7 mouse cellular contexts compared by ENCODE assay signal in genomic region chr4:49631319-49632138, GRCm38 (mm10). TPM values are rescaled to one million over a fixed set of nuclear protein-coding genes. Genes with fewer than 3 reads are reported as not detected.
DNase-seq lines count a peak whose midpoint lies in the region; ATAC-seq lines count a peak whose summit lies in the region.

Rnf20 (plus strand) TSS chr4:49632006.

- no peaks in the 10 kb centered on the region for H3K9me3 ChIP-seq in intestine, embryonic 14.5 days (ENCODE audit: control insufficient read depth, low read length)

- DNase-seq in adrenal gland, adult 2 months = peak; percentile 96
- DNase-seq in embryo, embryonic 11 days = peak; percentile 95
- peak; percentile 95 for DNase-seq in gastrocnemius, postnatal 25 days
- peak; percentile 96 for DNase-seq in intestine, embryonic 14.5 days (ENCODE audit: low spot score)
- peak; percentile 96 to 97 for DNase-seq in left cerebral cortex, postnatal 14 days (ENCODE audit: low spot score in 2 of 2)
- peak; percentile 96 for DNase-seq in mesoderm, embryonic 11.5 days (ENCODE audit: low read depth, low spot score)
- peak; percentile 95 for DNase-seq in skeletal muscle tissue, adult 2 months (ENCODE audit: low read depth, low spot score)

- H3K9ac ChIP-seq in intestine, embryonic 14.5 days (ENCODE audit: low read length) = peak within 1 kb of the TSS; percentile 81

- WGBS in intestine, embryonic 14.5 days = 3% methylated on average over 37 of the region's 37 CpGs

- peaks cover 24% of the 10 kb centered on the region for H3K36me3 ChIP-seq in intestine, embryonic 14.5 days (ENCODE audit: control insufficient read depth, insufficient read depth, low read length)

- peak within 1 kb of the TSS; percentile 76 for H3K4me2 ChIP-seq in intestine, embryonic 14.5 days (ENCODE audit: low read length)

- ATAC-seq in intestine, embryonic 14.5 days (replicated peaks; ENCODE audit: low FRiP score, low TSS enrichment, low read depth) = peak; percentile 97

- peak within 1 kb of the TSS; percentile 92 for H3K27ac ChIP-seq in intestine, embryonic 14.5 days (ENCODE audit: low read depth)

- peak within 1 kb of the TSS; percentile 87 for H3K4me3 ChIP-seq in intestine, embryonic 14.5 days (ENCODE audit: low read depth, low read length)

- H3K4me1 ChIP-seq in intestine, embryonic 14.5 days (replicated peaks; ENCODE audit: control insufficient read depth, insufficient read depth, low read length) = no peaks in the 10 kb centered on the region; the same call in 1 of the 2 replicates

- no peaks in the 10 kb centered on the region for H3K27me3 ChIP-seq in intestine, embryonic 14.5 days (replicated peaks; ENCODE audit: control insufficient read depth, insufficient read depth, low read length)

- intact Hi-C loops in left cerebral cortex, postnatal 14 days (cut with DNase I) = no loop called here

RNA-seq across cellular contexts. Expression of gene Rnf20, which starts in this region (rescaled TPM):
- 10 to 100 TPM; 46.8 to 54.3 TPM for total RNA-seq in adrenal gland, adult 2 months (2021)
- polyA plus RNA-seq in adrenal gland, adult 2 months (2012; rRNA removed) = 22.2 and 24.1 TPM in 2 replicates
- 10 to 100 TPM; 26.3 to 26.7 TPM for total RNA-seq in gastrocnemius, postnatal 25 days (2021)
- 50.7 and 53.0 TPM in 2 replicates for polyA plus RNA-seq in intestine, embryonic 14.5 days (2014; fragmentation: Nextera tagmentation; extraction: Ambion mirVana)
- 10 to 100 TPM; 64.3 to 70.4 TPM for total RNA-seq in left cerebral cortex, postnatal 14 days (2021)

Comparison
In these comparisons a context has a peak if more than half of its experiments do, and no peak if none do; other contexts are left out.
1. Peak in every context shown above with its lines: DNase-seq, ATAC-seq, H3K4me3 ChIP-seq and H3K27ac ChIP-seq.